Mouse (Mus musculus) limb, embryonic 14.5 days (tissue): ENCODE data around the gene Ltf. TPM values are rescaled to one million over a fixed set of nuclear protein-coding genes. Genes with fewer than 3 reads are reported as not detected.
A peak's percentile ranks its signal among the peaks of the same experiment; 100 is the strongest.

ENCODE experiments used
- ATAC-seq: fragments of 200-750 bp; cut with Nextera tagmentation; 2 replicates; pipeline ENCODE4 v1.8.0; 2017; ENCODE audit warnings: low read depth, moderate number of reproducible peaks, moderate TSS enrichment; ENCODE audit not compliant: low FRiP score
- DNase-seq: peaks from one replicate; pipeline ENCODE4 v3.0.0-alpha.2; 2015; ENCODE audit warnings: low spot score
- H3K27ac ChIP-seq: fragments of 300-500 bp; sonication (generic); replicated peaks from 2 replicates; pipeline ENCODE4 v1.5.1; 2014; ENCODE audit warnings: low read depth, mild to moderate bottlenecking, low read length, moderate library complexity, mixed read lengths
- H3K27me3 ChIP-seq: fragments of 300-500 bp; sonication (generic); 2 replicates; pipeline ENCODE4 v1.6.1; 2014; ENCODE audit warnings: low read length, mixed read lengths; ENCODE audit not compliant: control insufficient read depth, insufficient read depth
- H3K36me3 ChIP-seq: fragments of 300-500 bp; sonication (generic); 2 replicates; pipeline ENCODE4 v1.6.1; 2014; ENCODE audit warnings: mild to moderate bottlenecking, low read length, moderate library complexity, mixed read lengths; ENCODE audit not compliant: control insufficient read depth, insufficient read depth
- H3K4me1 ChIP-seq: fragments of 300-500 bp; sonication (generic); 2 replicates; pipeline ENCODE4 v1.6.1; 2014; ENCODE audit warnings: antibody characterized with exemption, low read length, mixed read lengths; ENCODE audit not compliant: control insufficient read depth, insufficient read depth
- H3K4me2 ChIP-seq: fragments of 300-500 bp; sonication (generic); replicated peaks from 2 replicates; pipeline ENCODE4 v1.6.1; 2014; ENCODE audit warnings: low read depth, mild to moderate bottlenecking, low read length, moderate library complexity; ENCODE audit not compliant: severe bottlenecking
- H3K4me3 ChIP-seq: fragments of 300-500 bp; sonication (generic); replicated peaks from 2 replicates; pipeline ENCODE4 v1.5.1; 2014; ENCODE audit warnings: low read length
- H3K9ac ChIP-seq: fragments of 300-500 bp; sonication (generic); 2 replicates; pipeline ENCODE4 v1.6.1; 2014; ENCODE audit warnings: mild to moderate bottlenecking, low read depth, low read length, moderate library complexity; ENCODE audit not compliant: severe bottlenecking
- H3K9me3 ChIP-seq: fragments of 300-500 bp; sonication (generic); 2 replicates; pipeline ENCODE4 v1.6.1; 2016; ENCODE audit warnings: low read length; ENCODE audit not compliant: control insufficient read depth
- POLR2A ChIP-seq: fragments of 200-500 bp; IDR thresholded peaks from 2 replicates; pipeline ENCODE4 v1.8.0; 2012; ENCODE audit warnings: inconsistent platforms, mild to moderate bottlenecking, moderate library complexity, borderline replicate concordance; ENCODE audit not compliant: insufficient read depth, insufficient read length; ENCODE audit errors: extremely low read depth
- WGBS: fragments of 180-500 bp; shearing (Covaris S2); extraction: QIAGEN DNeasy Blood & Tissue Kit; methylation state at CpG from one replicate; pipeline ENCODE4 v1.1.7; 2014; 5-methylcytosine and 5-hydroxymethylcytosine counted together
- polyA plus RNA-seq, 2 experiments: library from polyadenylated mRNA; depleted of rRNA in 1 of 2; stranded (reverse) in 1 of 2; unstranded in 1 of 2; fragments of >200 nt; fragmentation: Nextera tagmentation in 1 of 2; extraction: Ambion mirVana in 1 of 2; gene quantifications; 2 replicates each; pipeline versions ENCODE4 v1.2.1 to v1.2.3; 2012 to 2014

Gene Ltf
- polyA plus RNA-seq, 2 experiments, result 0.44 to 1.4 TPM

DNA sequence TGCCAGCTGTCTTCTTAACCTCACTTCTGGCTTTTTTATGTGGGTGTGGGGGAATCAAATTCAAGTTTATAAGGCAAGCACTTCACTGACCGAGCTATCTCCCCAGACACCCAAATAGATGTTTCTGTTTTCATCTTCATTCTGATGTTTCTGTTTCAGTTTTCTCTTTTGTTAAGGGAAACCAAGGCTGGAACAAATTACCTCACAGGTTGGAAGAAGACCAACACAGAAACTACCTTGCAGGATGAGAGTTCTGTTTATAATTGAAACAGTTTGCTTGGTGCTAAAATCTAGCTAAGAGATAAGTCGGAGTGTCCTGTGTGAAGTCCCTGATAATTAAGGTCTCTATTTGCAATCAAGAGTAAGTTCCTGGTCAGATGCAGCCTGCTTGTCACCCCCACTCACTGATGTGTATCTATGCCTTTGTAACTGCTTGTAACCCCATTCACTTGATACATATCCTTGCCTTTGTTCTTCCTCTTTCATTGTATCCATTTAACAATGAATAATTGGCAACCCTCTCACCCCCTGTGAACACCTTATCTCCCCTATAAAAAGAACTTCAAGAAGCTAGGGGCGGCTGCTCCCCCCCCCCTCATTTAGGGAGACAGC lies 68.0 kb downstream of the Ltf start:
- TF ChIP-seq POLR2A, result no peak
- ATAC-seq (no peak), DNase-seq (no peak)
- Histone ChIP-seq H3K36me3 (no peaks in the 10 kb centered on the region), H3K4me2 (no peak overlapping the region), H3K9ac (no peak overlapping the region), H3K27me3 (no peaks in the 10 kb centered on the region), H3K4me1 (peaks cover 6% of the 10 kb centered on the region; the same call in 1 of the 2 replicates), H3K4me3 (no peak overlapping the region), H3K27ac (no peak overlapping the region), H3K9me3 (no peaks in the 10 kb centered on the region)
- WGBS, result 29% methylated on average over 3 of the region's 3 CpGs

DNA sequence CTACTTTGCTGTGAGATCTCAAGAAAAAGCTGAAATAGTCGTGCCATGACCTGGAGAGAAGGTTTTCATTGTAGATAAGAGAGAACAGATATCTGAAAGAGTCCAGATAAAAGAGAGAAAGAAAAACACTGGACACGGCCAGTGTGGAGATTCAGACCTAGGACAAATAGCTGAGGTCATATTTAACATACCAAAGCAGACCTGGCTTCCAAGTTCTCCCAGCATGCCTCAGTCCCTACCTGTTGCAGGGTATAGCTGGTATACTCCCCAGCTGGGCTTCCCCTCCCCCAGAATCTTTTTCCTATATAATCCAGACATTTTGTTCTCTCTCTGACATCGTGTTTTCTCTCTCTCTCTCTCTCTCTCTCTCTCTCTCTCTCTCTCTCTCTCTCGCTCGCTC lies 68.9 kb downstream of the Ltf start:
- Histone ChIP-seq H3K27me3 (no peaks in the 10 kb centered on the region), H3K9ac (no peak overlapping the region), H3K36me3 (no peaks in the 10 kb centered on the region), H3K4me1 (peaks cover 6% of the 10 kb centered on the region; the same call in 1 of the 2 replicates), H3K4me2 (no peak overlapping the region), H3K4me3 (no peak overlapping the region), H3K27ac (no peak overlapping the region), H3K9me3 (no peaks in the 10 kb centered on the region)
- ATAC-seq (no peak), DNase-seq (no peak)
- 7% methylated on average over 5 of the region's 5 CpGs for WGBS
- no peak for TF ChIP-seq POLR2A

DNA sequence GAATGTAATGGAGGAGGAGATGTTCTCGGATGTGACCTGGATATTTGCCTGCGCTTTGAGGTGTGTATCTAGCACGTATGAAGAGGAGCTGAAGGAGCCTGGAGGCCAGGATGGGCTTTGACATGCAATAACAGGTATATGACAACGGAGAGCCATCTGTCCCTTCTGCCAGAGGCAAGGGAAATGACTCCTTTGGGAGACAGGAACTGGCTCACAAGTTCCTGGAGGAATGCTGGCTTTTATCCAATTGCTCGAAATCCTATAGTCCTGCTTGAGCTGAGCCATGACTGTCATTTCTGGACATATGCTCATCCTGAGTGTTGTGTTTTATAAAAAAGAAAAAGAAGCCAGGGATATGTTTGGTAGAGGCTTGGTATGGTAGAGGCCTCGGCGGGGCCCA lies 69.8 kb downstream of the Ltf start:
- H3K4me2 ChIP-seq, result no peak overlapping the region
- no peaks in the 10 kb centered on the region for H3K27me3 ChIP-seq
- H3K27ac ChIP-seq, result no peak overlapping the region
- H3K9ac ChIP-seq, result no peak overlapping the region
- no peak for ATAC-seq
- H3K4me1 ChIP-seq, result peaks cover 6% of the 10 kb centered on the region; the same call in 1 of the 2 replicates
- H3K4me3 ChIP-seq, result no peak overlapping the region
- no peak for TF ChIP-seq POLR2A
- H3K36me3 ChIP-seq, result no peaks in the 10 kb centered on the region
- no peaks in the 10 kb centered on the region for H3K9me3 ChIP-seq
- 41% methylated on average over 7 of the region's 7 CpGs for WGBS
- DNase-seq, result peak; percentile 39

Other genes starting within 250 kb of the Ltf start
- 0.04 TPM in 1 of 2 replicates, not detected in the other for gene Prss42, start 221.1 kb upstream of the Ltf start, polyA plus RNA-seq (2012; rRNA removed)
- gene Prss42, start 221.1 kb upstream of the Ltf start, polyA plus RNA-seq (2014; fragmentation: Nextera tagmentation; extraction: Ambion mirVana), result not detected in 2 replicates
- gene Prss44, start 205.3 kb upstream of the Ltf start, polyA plus RNA-seq (2012; rRNA removed), result not detected in 2 replicates
- not detected in 2 replicates for gene Prss44, start 205.3 kb upstream of the Ltf start, polyA plus RNA-seq (2014; fragmentation: Nextera tagmentation; extraction: Ambion mirVana)
- not detected in 2 replicates for gene Prss43, start 192.6 kb upstream of the Ltf start, polyA plus RNA-seq (2012; rRNA removed)
- not detected in 2 replicates for gene Prss43, start 192.6 kb upstream of the Ltf start, polyA plus RNA-seq (2014; fragmentation: Nextera tagmentation; extraction: Ambion mirVana)
- not detected in 2 replicates for gene Prss45, start 184.7 kb upstream of the Ltf start, polyA plus RNA-seq (2012; rRNA removed)
- gene Prss45, start 184.7 kb upstream of the Ltf start, polyA plus RNA-seq (2014; fragmentation: Nextera tagmentation; extraction: Ambion mirVana), result not detected in 2 replicates
- gene Prss46, start 174.8 kb upstream of the Ltf start, polyA plus RNA-seq (2012; rRNA removed), result not detected in 2 replicates
- gene Prss46, start 174.8 kb upstream of the Ltf start, polyA plus RNA-seq (2014; fragmentation: Nextera tagmentation; extraction: Ambion mirVana), result not detected in 2 replicates
- 0.41 and 0.54 TPM in 2 replicates for gene Prss50, start 161.3 kb upstream of the Ltf start, polyA plus RNA-seq (2012; rRNA removed)
- 0.21 and 0.26 TPM in 2 replicates for gene Prss50, start 161.3 kb upstream of the Ltf start, polyA plus RNA-seq (2014; fragmentation: Nextera tagmentation; extraction: Ambion mirVana)
- gene Als2cl, start 139.4 kb upstream of the Ltf start, polyA plus RNA-seq (2012; rRNA removed), result 7.3 and 7.4 TPM in 2 replicates
- gene Als2cl, start 139.4 kb upstream of the Ltf start, polyA plus RNA-seq (2014; fragmentation: Nextera tagmentation; extraction: Ambion mirVana), result 1.6 and 1.9 TPM in 2 replicates
- 0.61 and 0.85 TPM in 2 replicates for gene Tmie, start 139.2 kb upstream of the Ltf start, polyA plus RNA-seq (2012; rRNA removed)
- gene Tmie, start 139.2 kb upstream of the Ltf start, polyA plus RNA-seq (2014; fragmentation: Nextera tagmentation; extraction: Ambion mirVana), result 0.37 and 0.52 TPM in 2 replicates
- gene Fam240a, start 102.4 kb upstream of the Ltf start, polyA plus RNA-seq (2012; rRNA removed), result not detected in 2 replicates
- not detected in 2 replicates for gene Fam240a, start 102.4 kb upstream of the Ltf start, polyA plus RNA-seq (2014; fragmentation: Nextera tagmentation; extraction: Ambion mirVana)
- gene Tdgf1, start 73.1 kb upstream of the Ltf start, polyA plus RNA-seq (2012; rRNA removed), result 0.38 and 0.56 TPM in 2 replicates
- 0.40 and 0.54 TPM in 2 replicates for gene Tdgf1, start 73.1 kb upstream of the Ltf start, polyA plus RNA-seq (2014; fragmentation: Nextera tagmentation; extraction: Ambion mirVana)
- 0.04 and 0.12 TPM in 2 replicates for gene Lrrc2, start 67.7 kb upstream of the Ltf start, polyA plus RNA-seq (2012; rRNA removed)
- 0.08 TPM in 1 of 2 replicates, not detected in the other for gene Lrrc2, start 67.7 kb upstream of the Ltf start, polyA plus RNA-seq (2014; fragmentation: Nextera tagmentation; extraction: Ambion mirVana)
- 0.20 and 0.24 TPM in 2 replicates for gene Rtp3, start 28.7 kb upstream of the Ltf start, polyA plus RNA-seq (2012; rRNA removed)
- gene Rtp3, start 28.7 kb upstream of the Ltf start, polyA plus RNA-seq (2014; fragmentation: Nextera tagmentation; extraction: Ambion mirVana), result not detected in 2 replicates
- gene Ccrl2, start 38.2 kb downstream of the Ltf start, polyA plus RNA-seq (2012; rRNA removed), result 0.50 and 0.63 TPM in 2 replicates
- gene Ccrl2, start 38.2 kb downstream of the Ltf start, polyA plus RNA-seq (2014; fragmentation: Nextera tagmentation; extraction: Ambion mirVana), result 0.59 and 0.88 TPM in 2 replicates
- gene Lrrfip2, start 98.3 kb downstream of the Ltf start, polyA plus RNA-seq (2012; rRNA removed), result 22.0 and 36.6 TPM in 2 replicates
- gene Lrrfip2, start 98.3 kb downstream of the Ltf start, polyA plus RNA-seq (2014; fragmentation: Nextera tagmentation; extraction: Ambion mirVana), result 37.4 and 37.5 TPM in 2 replicates